Mouse (Mus musculus) thymus, adult 2 months (tissue): ENCODE results near the gene Blmh.

ENCODE experiments used
- CTCF ChIP-seq: fragments of 200-500 bp; IDR thresholded peaks from 2 replicates; pipeline ENCODE4 v1.5.1; 2012; ENCODE audit warnings: mild to moderate bottlenecking, control low read depth, low read length, moderate library complexity, borderline replicate concordance; ENCODE audit not compliant: control insufficient read depth, poor library complexity, insufficient read depth; ENCODE audit errors: extremely low read depth
- POLR2A ChIP-seq: fragments of 200-500 bp; IDR thresholded peaks from 2 replicates; pipeline ENCODE4 v1.6.1; 2012; ENCODE audit warnings: mild to moderate bottlenecking, low read length, control low read depth, moderate library complexity; ENCODE audit not compliant: control insufficient read depth, poor library complexity, insufficient read depth; ENCODE audit errors: extremely low read depth

- TF ChIP-seq POLR2A (no peak), CTCF (no peak)
Observed at GRCm38 (mm10) chr11:77021749-77022396, 97.3 kb downstream of the Blmh start.
